Mouse (Mus musculus): ENCODE measurements around the gene S100a8.
A peak's percentile ranks its signal among the peaks of the same experiment; 100 is the strongest.

Gene S100a8

DNA sequence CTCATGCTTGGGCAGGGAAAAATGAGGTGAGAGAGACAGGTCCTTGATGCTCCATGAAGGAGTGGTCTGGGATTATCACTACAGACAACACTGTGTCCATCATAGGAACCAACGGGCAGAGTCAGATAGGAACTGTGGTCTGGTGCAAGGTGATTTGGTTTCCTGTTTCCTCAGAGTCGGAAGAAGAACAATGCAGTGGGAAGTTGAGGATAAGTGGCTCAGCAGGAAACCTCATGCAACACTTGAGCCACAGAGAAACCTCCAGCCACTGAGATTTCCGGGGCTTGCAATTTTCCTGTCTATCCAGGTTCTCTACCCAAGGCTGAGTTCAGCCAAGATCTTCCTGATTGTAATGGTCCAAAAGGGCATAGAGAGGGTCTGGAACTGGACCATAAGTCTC is 9.9 kb downstream of the S100a8 start:
- no peak for DNase-seq (ENCODE audit: low spot score in 2 of 2)

DNA sequence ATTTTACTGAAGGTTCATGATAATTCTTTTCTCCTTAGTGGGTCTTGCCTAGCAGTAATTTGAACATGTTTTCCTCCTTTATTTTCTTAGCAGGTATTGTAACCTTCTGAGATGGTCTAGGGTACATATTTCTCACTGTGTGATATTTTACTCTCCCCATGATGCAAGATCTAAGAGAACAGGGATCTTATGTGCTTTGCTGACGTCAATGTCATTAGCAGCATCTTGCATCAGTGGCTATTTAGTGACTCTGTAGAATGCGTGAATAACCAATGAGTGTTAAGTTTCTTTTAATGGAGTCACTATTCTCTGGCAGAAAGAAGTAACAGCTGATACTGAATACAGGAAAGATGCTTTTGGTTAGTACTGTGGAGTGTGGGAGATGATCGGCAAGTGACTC is 15.2 kb downstream of the S100a8 start:
- no peak for DNase-seq (ENCODE audit: low spot score in 2 of 2)

DNA sequence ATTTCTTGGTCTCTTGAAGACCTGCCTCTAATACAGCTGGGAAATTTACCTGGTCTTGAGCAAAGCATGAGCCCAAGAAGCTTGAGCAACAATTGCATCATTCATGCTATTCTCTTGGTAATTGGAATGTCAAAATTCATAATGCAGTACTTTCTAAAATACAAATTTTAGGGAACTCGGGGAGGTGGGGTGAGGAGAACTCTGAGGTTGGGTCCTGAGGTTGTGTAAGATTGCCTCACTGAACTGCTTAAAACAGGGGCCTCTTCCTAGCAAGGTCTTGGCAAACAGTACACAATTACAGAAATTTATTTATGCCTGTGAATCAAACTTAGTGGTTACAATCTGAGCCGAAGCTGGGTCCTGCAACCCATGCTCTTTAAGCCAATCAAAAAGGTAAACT is 18.1 kb downstream of the S100a8 start:
- no peak for DNase-seq (ENCODE audit: low spot score in 2 of 2)

DNA sequence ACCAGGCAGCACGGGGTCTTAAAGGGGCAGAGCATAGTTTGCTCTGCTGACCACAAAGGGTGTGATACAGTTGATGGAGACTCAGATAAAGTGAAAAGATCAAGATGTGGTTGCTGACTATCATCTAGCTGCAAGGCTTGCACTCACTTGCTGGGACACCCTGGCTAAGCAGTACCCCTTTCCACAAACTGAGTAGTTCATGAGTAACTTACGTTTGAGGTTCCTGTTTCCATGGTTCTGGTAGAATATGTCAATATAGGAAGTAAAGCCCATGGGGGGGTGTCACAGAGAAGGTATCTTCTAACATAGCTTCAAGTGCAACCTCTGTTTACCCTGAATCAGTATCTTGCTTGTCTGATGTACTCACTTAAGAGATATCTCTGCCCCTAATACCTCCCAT is 24.7 kb downstream of the S100a8 start:
- no peak for DNase-seq (ENCODE audit: low spot score in 2 of 2)

DNA sequence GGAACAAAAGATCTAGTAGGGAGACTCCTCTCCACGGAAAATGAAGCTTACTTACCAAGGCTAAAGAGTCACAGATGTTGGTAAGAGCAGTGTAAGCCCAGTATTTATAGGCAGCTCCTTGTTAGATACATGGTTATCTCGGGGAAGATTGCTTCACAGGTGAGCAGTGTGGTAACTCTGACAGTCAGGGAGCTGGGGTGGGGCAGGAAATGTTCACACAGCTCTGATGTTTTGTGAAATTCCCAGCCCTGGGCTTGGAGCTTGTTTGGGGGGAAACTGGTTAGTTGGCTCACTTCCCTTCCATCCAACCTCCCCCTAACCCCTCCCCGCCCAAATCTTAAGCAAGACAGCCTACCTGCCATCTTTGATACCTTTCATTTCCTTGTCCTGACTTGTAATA is 26.8 kb downstream of the S100a8 start, which contains the start of gene S100a9:
S100a9 (minus strand) TSS at position 109 of the 400 bp plus-strand sequence.
- no peak for DNase-seq (ENCODE audit: low spot score in 2 of 2)

DNA sequence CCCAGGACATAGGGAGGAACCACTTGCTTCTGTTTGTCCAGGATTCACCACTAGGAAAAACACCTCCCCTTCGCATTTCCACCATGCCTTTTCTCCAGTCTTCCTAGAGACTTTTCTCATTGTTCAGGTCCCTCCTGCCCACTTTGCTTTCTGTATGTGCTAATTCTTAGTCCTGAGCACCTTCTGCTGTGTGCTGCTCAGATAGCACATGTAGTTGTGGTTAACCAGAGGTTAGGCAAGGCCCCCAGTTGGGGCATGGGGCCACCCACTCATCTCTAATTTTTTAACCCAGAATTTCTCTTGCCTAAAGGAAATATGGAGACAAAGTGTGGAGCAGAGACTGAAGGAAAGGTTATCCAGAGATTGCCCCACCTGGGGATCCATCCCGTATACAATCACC is 33.5 kb downstream of the S100a8 start:
- no peak for DNase-seq (ENCODE audit: low spot score in 2 of 2)

DNA sequence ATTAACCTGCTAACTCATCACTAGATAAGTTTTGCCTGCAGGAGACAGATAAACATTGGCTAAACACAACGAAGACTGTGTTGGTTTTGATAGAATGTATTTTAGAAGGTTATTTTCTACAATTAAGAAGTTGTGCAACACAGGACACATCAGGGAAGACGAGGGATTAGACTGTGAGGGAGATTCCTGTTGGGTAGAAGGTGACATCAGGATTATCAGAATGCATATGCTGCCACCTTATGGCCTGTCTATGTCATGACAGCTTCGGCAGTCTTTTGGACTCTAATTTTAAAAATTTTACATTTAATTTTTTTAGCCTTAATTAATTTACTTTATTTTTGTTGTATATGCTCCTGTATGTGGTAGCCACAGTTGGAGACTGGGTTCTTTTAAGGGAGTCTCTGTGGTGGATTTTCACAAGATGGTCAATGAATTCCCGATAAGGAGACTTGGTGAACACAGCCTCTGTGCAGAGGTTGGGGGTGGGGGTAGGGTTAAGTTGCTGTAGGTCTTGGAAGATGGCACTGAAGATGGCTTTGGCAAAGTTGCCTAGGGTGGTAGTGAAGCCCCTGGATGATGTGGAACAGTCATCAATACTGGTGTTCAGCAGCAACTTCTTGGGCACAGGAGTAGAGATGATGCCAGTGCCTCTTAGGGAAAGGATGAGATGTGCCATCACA is 39.9 kb downstream of the S100a8 start:
- DNase-seq (ENCODE audit: low spot score in 2 of 2): no peak

DNA sequence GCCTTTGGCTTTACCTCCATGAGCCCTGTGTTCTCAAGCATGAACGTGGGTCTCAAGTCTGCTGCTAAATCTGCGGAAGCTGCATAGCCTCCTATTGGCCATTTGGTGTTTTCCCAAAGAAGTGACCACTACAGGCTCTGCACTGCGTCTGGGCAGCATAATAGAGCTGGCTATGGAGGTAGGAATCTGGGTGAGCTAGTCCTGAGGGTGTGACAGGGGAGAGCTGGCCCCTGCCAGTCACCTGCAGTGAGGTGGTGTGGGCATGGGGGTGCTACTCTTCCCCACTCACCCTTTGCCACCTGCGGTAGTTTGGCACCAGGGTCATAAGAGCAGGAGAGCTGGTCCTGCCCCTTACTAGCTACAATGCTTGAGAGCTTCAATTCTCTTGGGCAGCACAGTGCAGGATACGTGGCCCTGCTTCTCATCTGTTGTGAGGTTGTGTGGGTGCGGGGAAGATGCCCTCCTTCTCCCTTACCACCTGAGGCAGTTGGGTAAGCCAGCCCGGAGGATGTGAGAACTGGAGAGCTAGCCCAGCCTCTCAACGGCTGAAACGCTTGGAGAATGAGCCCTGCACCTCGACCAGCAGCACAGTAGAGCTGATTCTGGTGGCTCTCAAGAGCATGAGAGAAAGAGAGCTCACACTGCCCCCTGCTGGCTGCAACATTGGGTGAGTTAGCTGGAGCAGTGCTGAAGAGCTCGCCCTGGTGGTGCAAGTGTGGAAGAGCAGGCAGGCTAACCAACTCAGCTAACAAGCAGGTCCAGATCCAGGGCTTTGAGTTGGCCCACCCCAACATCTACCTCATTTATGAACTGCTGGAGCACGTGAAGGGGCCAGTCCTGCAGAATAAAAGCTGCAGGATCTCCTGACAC is 41.0 kb downstream of the S100a8 start:
- peak; percentile 72 to 85 for DNase-seq (ENCODE audit: low spot score in 2 of 2)
